8 mouse cellular contexts compared by ENCODE assay signal in the genomic region with DNA sequence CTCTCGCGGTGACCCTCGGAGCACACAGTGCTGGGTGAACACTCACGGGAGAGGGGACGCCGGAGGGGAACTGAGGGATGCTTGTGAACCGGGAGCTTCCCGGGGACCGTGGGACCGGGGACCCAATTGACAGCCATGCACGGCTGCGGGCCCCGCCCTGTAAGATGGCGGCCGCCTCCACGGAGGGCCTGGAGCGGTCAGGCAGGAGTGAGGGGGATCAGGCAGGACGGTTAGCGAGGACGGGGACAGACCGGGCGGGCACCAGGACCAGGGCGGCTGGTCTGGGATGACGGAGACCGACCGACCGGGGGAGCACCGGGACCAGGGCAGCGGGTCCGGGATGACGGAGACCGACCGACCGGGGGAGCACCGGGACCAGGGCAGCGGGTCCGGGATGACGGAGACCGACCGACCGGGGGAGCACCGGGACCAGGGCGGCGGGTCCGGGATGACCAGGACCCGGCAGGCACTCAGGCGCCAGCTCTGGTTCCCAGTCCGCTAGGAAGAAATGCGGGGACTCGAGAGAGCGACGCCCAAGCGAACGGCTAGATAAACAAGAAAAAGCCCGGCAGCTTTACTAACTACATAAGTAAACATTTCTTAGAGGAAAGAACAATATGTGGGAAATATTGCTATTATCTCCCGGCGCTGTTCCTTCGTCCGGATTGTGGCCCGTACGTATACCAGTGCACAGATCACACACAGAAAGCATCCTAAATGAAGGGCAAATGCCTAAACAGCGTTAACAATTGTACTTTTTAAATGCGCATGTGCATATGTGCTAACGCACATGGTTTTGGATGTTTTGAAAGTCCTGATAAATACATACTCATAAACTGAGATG. TPM values are rescaled to one million over a fixed set of nuclear protein-coding genes. Genes with fewer than 3 reads are reported as not detected.
DNase-seq lines count a peak whose midpoint lies in the region; ATAC-seq and TF ChIP-seq lines count a peak whose summit lies in the region.

No protein-coding gene starts in this region.

- peak overlapping the region; percentile 77 for H3K4me3 ChIP-seq in hindbrain, postnatal 0 days (ENCODE audit: low read length)
- peak overlapping the region; percentile 72 for H3K4me3 ChIP-seq in left cerebral cortex, adult 2 months
- peak overlapping the region; percentile 95 for H3K4me3 ChIP-seq in megakaryocyte, embryonic 14.5 days (replicated peaks)

- H3K27me3 ChIP-seq in hindbrain, postnatal 0 days (ENCODE audit: insufficient read depth, low read length), result no peaks in the 10 kb centered on the region
- peaks cover 76% of the 10 kb centered on the region for H3K27me3 ChIP-seq in megakaryocyte, embryonic 14.5 days (replicated peaks)

- H3K36me3 ChIP-seq in hindbrain, postnatal 0 days (ENCODE audit: insufficient read depth, low read length), result no peaks in the 10 kb centered on the region
- no peaks in the 10 kb centered on the region for H3K36me3 ChIP-seq in megakaryocyte, embryonic 14.5 days (replicated peaks; ENCODE audit: low read length)

- peak overlapping the region; percentile 91 for H3K9ac ChIP-seq in hindbrain, postnatal 0 days (replicated peaks; ENCODE audit: low read length)

- ATAC-seq in hindbrain, postnatal 0 days, result peak; percentile 92

- no peaks in the 10 kb centered on the region for H3K4me1 ChIP-seq in hindbrain, postnatal 0 days (ENCODE audit: insufficient read depth, low read length)
- H3K4me1 ChIP-seq in megakaryocyte, embryonic 14.5 days, result peaks cover 20% of the 10 kb centered on the region

- no peak for TF ChIP-seq CTCF in hindbrain, postnatal 0 days (IDR thresholded peaks at IDR 0.05; ENCODE audit: low read depth)
- TF ChIP-seq CTCF in left cerebral cortex, adult 2 months (IDR thresholded peaks at IDR 0.05), result no peak

- no peaks in the 10 kb centered on the region for H3K9me3 ChIP-seq in hindbrain, postnatal 0 days (ENCODE audit: low read length)
- peaks cover 21% of the 10 kb centered on the region for H3K9me3 ChIP-seq in megakaryocyte, embryonic 14.5 days

- H3K27ac ChIP-seq in hindbrain, postnatal 0 days, result peak overlapping the region; percentile 100
- peak overlapping the region; percentile 97 for H3K27ac ChIP-seq in left cerebral cortex, adult 2 months

- under 1% methylated on average over 64 of the region's 64 CpGs for WGBS in hindbrain, postnatal 0 days

- DNase-seq in adipocyte (ENCODE audit: low spot score), result peak; percentile 34
- DNase-seq in cerebellum, postnatal 4 days (ENCODE audit: low spot score in 2 of 2), result peak; percentile 48 to 71
- DNase-seq in gastrocnemius, postnatal 10 days, result peak; percentile 76
- peak; percentile 84 for DNase-seq in hindbrain, postnatal 0 days (ENCODE audit: low spot score)
- peak; percentile 77 to 80 for DNase-seq in left cerebral cortex, adult 2 months (ENCODE audit: extremely low spot score in 1 of 2, low spot score in 2 of 2)
- DNase-seq in right cerebral cortex, adult 2 months (ENCODE audit: low spot score in 2 of 2), result peak; percentile 48 to 73
- DNase-seq in urinary bladder, postnatal 36 days (ENCODE audit: low spot score in 2 of 2), result peak; percentile 66 to 73

- intact Hi-C loops in left cerebral cortex, adult 2 months (cut with DNase I), result loop anchor here (2.0 to 5.0 kb wide), 5 partner anchors 61 to 304 kb away; partner anchors contain the start of genes Aldh3a2, B9d1 and Usp22

- peak overlapping the region; percentile 62 for H3K4me2 ChIP-seq in hindbrain, postnatal 0 days (ENCODE audit: low read depth, low read length)

RNA-seq across cellular contexts. Expression of gene Slc47a1, which starts 30.3 kb away (rescaled TPM):
- 1 to 10 TPM; 4.2 to 5.0 TPM for total RNA-seq in gastrocnemius, postnatal 10 days (2021)
- 7.7 and 9.5 TPM in 2 replicates for total RNA-seq in hindbrain, postnatal 0 days (2014; rRNA removed)
- 2.3 and 3.2 TPM in 2 replicates for polyA plus RNA-seq in hindbrain, postnatal 0 days (2015; fragmentation: Nextera tagmentation; extraction: Ambion mirVana)
- 1 to 10 TPM; 1.4 to 2.3 TPM for total RNA-seq in left cerebral cortex, adult 2 months (2021)
- not detected in 2 replicates for polyA plus RNA-seq in megakaryocyte, embryonic 14.5 days (2012; ENCODE audit: insufficient read depth, low replicate concordance)

RNA-seq across cellular contexts. Expression of gene Rnf112, which starts 45.5 kb away (rescaled TPM):
- 1 to 10 TPM; 2.0 to 2.6 TPM for total RNA-seq in gastrocnemius, postnatal 10 days (2021)
- 74.3 and 74.9 TPM in 2 replicates for total RNA-seq in hindbrain, postnatal 0 days (2014; rRNA removed)
- 22.0 and 23.8 TPM in 2 replicates for polyA plus RNA-seq in hindbrain, postnatal 0 days (2015; fragmentation: Nextera tagmentation; extraction: Ambion mirVana)
- total RNA-seq in left cerebral cortex, adult 2 months (2021), result 100 to 1,000 TPM; 328 to 336 TPM
- polyA plus RNA-seq in megakaryocyte, embryonic 14.5 days (2012; ENCODE audit: insufficient read depth, low replicate concordance), result not detected in 2 replicates

Comparison
In these comparisons a context has a peak if more than half of its experiments do, and no peak if none do; other contexts are left out.
1. Peak in every context shown above with its lines: DNase-seq, ATAC-seq, H3K4me3 ChIP-seq and H3K27ac ChIP-seq.
2. DNase-seq: peak in every context shown above with its lines; median percentile 84 in hindbrain, postnatal 0 days; 78 in left cerebral cortex, adult 2 months; 76 in gastrocnemius, postnatal 10 days; 70 in urinary bladder, postnatal 36 days; 60 in right cerebral cortex, adult 2 months; 60 in cerebellum, postnatal 4 days; 34 in adipocyte.
3. RNA of gene Rnf112, which starts 45.5 kb away (total RNA-seq): 328 to 336 TPM in left cerebral cortex, adult 2 months and 74.3 to 74.9 TPM in hindbrain, postnatal 0 days; 2.0 to 2.6 TPM in gastrocnemius, postnatal 10 days; every median in the first group is over 10 times any median in the second.